Mouse (Mus musculus) liver, embryonic 14.5 days (tissue): ENCODE data around the gene Gm10277. TPM values are rescaled to one million over a fixed set of nuclear protein-coding genes. Genes with fewer than 3 reads are reported as not detected.

Experiments
- ATAC-seq: fragments of 200-750 bp; cut with Nextera tagmentation; 2 replicates; pipeline ENCODE4 v1.8.0; 2017; ENCODE audit warnings: moderate number of reproducible peaks, mild to moderate bottlenecking, moderate library complexity; ENCODE audit not compliant: insufficient read depth
- DNase-seq, 3 experiments: peaks; one replicate each; pipeline ENCODE4 v3.0.0-alpha.2; 2012 to 2013; ENCODE audit warnings: low read depth in 3 of 3, low spot score in 3 of 3
- H3K27ac ChIP-seq: fragments of 300-500 bp; sonication (generic); 2 replicates; pipeline ENCODE4 v1.5.1; 2014; ENCODE audit warnings: moderate library complexity, mild to moderate bottlenecking, control low read depth, inconsistent platforms
- H3K27me3 ChIP-seq: fragments of 300-500 bp; sonication (generic); 2 replicates; pipeline ENCODE4 v1.6.1; 2014; ENCODE audit warnings: mild to moderate bottlenecking, low read length, moderate library complexity; ENCODE audit not compliant: control insufficient read depth, insufficient read depth
- H3K36me3 ChIP-seq: fragments of 300-500 bp; sonication (generic); replicated peaks from 2 replicates; pipeline ENCODE4 v1.6.1; 2014; ENCODE audit warnings: low read depth; ENCODE audit not compliant: control insufficient read depth, insufficient read depth
- H3K4me1 ChIP-seq, 2 experiments: fragments of 200-500 bp in 1 of 2; fragments of 300-500 bp in 1 of 2; sonication (generic) in 1 of 2; replicated peaks; 2 replicates each; pipeline ENCODE4 v1.6.1; 2012 to 2014; ENCODE audit warnings: antibody characterized with exemption in 1 of 2, inconsistent platforms in 1 of 2, low read length in 1 of 2; ENCODE audit not compliant: control insufficient read depth in 2 of 2, insufficient read depth in 2 of 2
- H3K4me2 ChIP-seq: fragments of 300-500 bp; sonication (generic); 2 replicates; pipeline ENCODE4 v1.6.1; 2014; ENCODE audit warnings: low read depth, mild to moderate bottlenecking, control low read depth, moderate library complexity
- H3K4me3 ChIP-seq, 2 experiments: fragments of 200-500 bp in 1 of 2; fragments of 300-500 bp in 1 of 2; sonication (generic) in 1 of 2; 2 replicates each; pipeline ENCODE4 v1.5.1; 2012 to 2014; ENCODE audit warnings: low read depth in 2 of 2, low read length in 2 of 2, mild to moderate bottlenecking in 2 of 2, control low read depth in 1 of 2, inconsistent platforms in 1 of 2, moderate library complexity in 1 of 2; ENCODE audit not compliant: insufficient read depth in 1 of 2
- H3K9ac ChIP-seq: fragments of 300-500 bp; sonication (generic); replicated peaks from 2 replicates; pipeline ENCODE4 v1.6.1; 2014; ENCODE audit warnings: mild to moderate bottlenecking, control low read depth, moderate library complexity
- H3K9me3 ChIP-seq: fragments of 300-500 bp; sonication (generic); 2 replicates; pipeline ENCODE4 v1.6.1; 2016; ENCODE audit warnings: low read length, mixed read lengths; ENCODE audit not compliant: control insufficient read depth
- CTCF ChIP-seq: IDR thresholded peaks from 2 replicates; pipeline ENCODE4 v1.5.1; 2016; ENCODE audit warnings: antibody characterized with exemption, low read depth, control low read depth
- EP300 ChIP-seq: IDR thresholded peaks from 2 replicates; pipeline ENCODE4 v1.6.1; 2016; ENCODE audit warnings: antibody characterized with exemption, low read depth
- WGBS: fragments of 180-500 bp; shearing (Covaris S2); extraction: QIAGEN DNeasy Blood & Tissue Kit; methylation state at CpG from one replicate; pipeline ENCODE4 v1.1.7; 2014; ENCODE audit not compliant: insufficient replicate concordance; 5-methylcytosine and 5-hydroxymethylcytosine counted together
- polyA plus RNA-seq, 2 experiments: library from polyadenylated mRNA; depleted of rRNA in 1 of 2; stranded (reverse) in 1 of 2; unstranded in 1 of 2; fragments of >200 nt; fragmentation: Nextera tagmentation in 1 of 2; extraction: Ambion mirVana in 1 of 2; gene quantifications; 2 replicates each; pipeline versions ENCODE4 v1.2.1 to v1.2.3; 2012 to 2014

The Gm10277 gene
- polyA plus RNA-seq, 2 experiments: 0.18 TPM; not detected in 1

- Histone ChIP-seq H3K4me3 (no peak overlapping the region), H3K36me3 (no peaks in the 10 kb centered on the region), H3K4me1 (peaks cover 33 to 45% of the 10 kb centered on the region in 2 experiments), H3K27me3 (no peaks in the 10 kb centered on the region), H3K9ac (no peak overlapping the region), H3K9me3 (no peaks in the 10 kb centered on the region), H3K27ac (peak overlapping the region; percentile 30), H3K4me2 (peak overlapping the region; percentile 92; the same call in 1 of the 2 replicates)
- DNase-seq (no peak), ATAC-seq (no peak)
- TF ChIP-seq EP300 (no peak), CTCF (no peak)
- 64% methylated on average over 7 of the region's 7 CpGs for WGBS
Observed at GRCm38 (mm10) chr11:77792566-77792909, 5.0 kb upstream of the Gm10277 start.

- Histone ChIP-seq H3K4me1 (peaks cover 33 to 50% of the 10 kb centered on the region in 2 experiments), H3K27me3 (no peaks in the 10 kb centered on the region), H3K36me3 (no peaks in the 10 kb centered on the region), H3K9ac (peak overlapping the region; percentile 49), H3K4me3 (no peak overlapping the region), H3K27ac (peak overlapping the region; percentile 30), H3K9me3 (no peaks in the 10 kb centered on the region), H3K4me2 (peak overlapping the region; percentile 49)
- 16% methylated on average over 12 of the region's 12 CpGs for WGBS
- ATAC-seq (peak; percentile 71), DNase-seq (peak in 2 of 3 experiments; percentile 55 to 57)
- TF ChIP-seq EP300 (peak; percentile 46), CTCF (no peak)
Observed at GRCm38 (mm10) chr11:77791752-77792565, 4.4 kb upstream of the Gm10277 start.

- ATAC-seq (peak; percentile 11; the same call in 1 of the 2 replicates), DNase-seq (no peak)
- WGBS: 32% methylated on average over 8 of the region's 8 CpGs
- Histone ChIP-seq H3K4me1 (peaks cover 38 to 56% of the 10 kb centered on the region in 2 experiments), H3K9ac (peak overlapping the region; percentile 49), H3K27me3 (no peaks in the 10 kb centered on the region), H3K4me3 (no peak overlapping the region), H3K36me3 (no peaks in the 10 kb centered on the region), H3K4me2 (peak overlapping the region; percentile 49), H3K9me3 (no peaks in the 10 kb centered on the region), H3K27ac (peak overlapping the region; percentile 30)
- TF ChIP-seq EP300 (no peak), CTCF (no peak)
Observed at GRCm38 (mm10) chr11:77791241-77791727, 3.7 kb upstream of the Gm10277 start.

- 14% methylated on average over 9 of the region's 9 CpGs for WGBS
- Histone ChIP-seq H3K9ac (peak overlapping the region; percentile 49), H3K4me1 (peaks cover 48 to 66% of the 10 kb centered on the region in 2 experiments)
Observed at GRCm38 (mm10) chr11:77790286-77790685, 2.7 kb upstream of the Gm10277 start.

GRCm38 (mm10) chr11:77789512-77789911, 2.0 kb upstream of the Gm10277 start:
- no peak for DNase-seq
- H3K4me3 ChIP-seq: no peak overlapping the region
- peaks cover 55 to 74% of the 10 kb centered on the region in 2 experiments for H3K4me1 ChIP-seq
- no peak overlapping the region for H3K27ac ChIP-seq
- H3K4me2 ChIP-seq: no peak overlapping the region
- WGBS: 84% methylated on average over 5 of the region's 5 CpGs
- no peaks in the 10 kb centered on the region for H3K27me3 ChIP-seq
- H3K36me3 ChIP-seq: no peaks in the 10 kb centered on the region
- no peaks in the 10 kb centered on the region for H3K9me3 ChIP-seq
- no peak for TF ChIP-seq CTCF
- TF ChIP-seq EP300: no peak
- no peak overlapping the region for H3K9ac ChIP-seq
- ATAC-seq: no peak

More at GRCm38 (mm10) chr11:77790286-77790685, 2.7 kb upstream of the Gm10277 start:
- Histone ChIP-seq H3K27ac (peak overlapping the region; percentile 75), H3K4me2 (peak overlapping the region; percentile 43), H3K9me3 (no peaks in the 10 kb centered on the region), H3K36me3 (no peaks in the 10 kb centered on the region), H3K4me3 (no peak overlapping the region), H3K27me3 (no peaks in the 10 kb centered on the region)
- DNase-seq (no peak), ATAC-seq (no peak)
- TF ChIP-seq CTCF (no peak), EP300 (no peak)
